Mouse (Mus musculus) midbrain, embryonic 13.5 days (tissue): ENCODE data around the gene Tmigd1. TPM values are rescaled to one million over a fixed set of nuclear protein-coding genes. Genes with fewer than 3 reads are reported as not detected.
"Not testable (repeated sequence)": the region's sequence is repeated elsewhere in the genome, so short reads cannot be mapped to it uniquely, and the experiment has no call there.

Experiments
- ATAC-seq: fragments of 200-750 bp; cut with Nextera tagmentation; 2 replicates; pipeline ENCODE4 v1.8.0; 2017; ENCODE audit warnings: mild to moderate bottlenecking, moderate TSS enrichment, moderate library complexity
- H3K27ac ChIP-seq: fragments of 300-500 bp; sonication (generic); 2 replicates; pipeline ENCODE4 v1.5.1; 2015; ENCODE audit warnings: inconsistent platforms, mild to moderate bottlenecking, moderate library complexity
- H3K27me3 ChIP-seq: fragments of 300-500 bp; sonication (generic); 2 replicates; pipeline ENCODE4 v1.6.1; 2015; ENCODE audit warnings: mild to moderate bottlenecking, inconsistent platforms
- H3K36me3 ChIP-seq: fragments of 300-500 bp; sonication (generic); 2 replicates; pipeline ENCODE4 v1.6.1; 2015; ENCODE audit warnings: mild to moderate bottlenecking, inconsistent platforms
- H3K4me1 ChIP-seq: fragments of 300-500 bp; sonication (generic); replicated peaks from 2 replicates; pipeline ENCODE4 v1.6.1; 2015; ENCODE audit warnings: inconsistent platforms
- H3K4me2 ChIP-seq: fragments of 300-500 bp; sonication (generic); replicated peaks from 2 replicates; pipeline ENCODE4 v1.6.1; 2015; ENCODE audit warnings: moderate library complexity, mild to moderate bottlenecking, inconsistent platforms
- H3K4me3 ChIP-seq: fragments of 300-500 bp; sonication (generic); replicated peaks from 2 replicates; pipeline ENCODE4 v1.5.1; 2015; ENCODE audit warnings: mild to moderate bottlenecking, inconsistent platforms
- H3K9ac ChIP-seq: fragments of 300-500 bp; sonication (generic); replicated peaks from 2 replicates; pipeline ENCODE4 v1.6.1; 2015; ENCODE audit warnings: mild to moderate bottlenecking, inconsistent platforms
- H3K9me3 ChIP-seq: fragments of 300-500 bp; sonication (generic); 2 replicates; pipeline ENCODE4 v1.6.1; 2016; ENCODE audit warnings: mild to moderate bottlenecking, inconsistent platforms
- WGBS: fragments of 180-500 bp; shearing (Covaris S2); methylation state at CpG from one replicate; pipeline ENCODE4 v1.1.7; 2015; 5-methylcytosine and 5-hydroxymethylcytosine counted together
- polyA plus RNA-seq: library from polyadenylated mRNA; unstranded; fragments of >200 nt; fragmentation: Nextera tagmentation; extraction: Ambion mirVana; gene quantifications from 2 replicates; pipeline ENCODE4 v1.2.1, GENCODE M21; 2015

Tmigd1 gene
- polyA plus RNA-seq, 1 experiment from 2014 or later = not detected

DNA sequence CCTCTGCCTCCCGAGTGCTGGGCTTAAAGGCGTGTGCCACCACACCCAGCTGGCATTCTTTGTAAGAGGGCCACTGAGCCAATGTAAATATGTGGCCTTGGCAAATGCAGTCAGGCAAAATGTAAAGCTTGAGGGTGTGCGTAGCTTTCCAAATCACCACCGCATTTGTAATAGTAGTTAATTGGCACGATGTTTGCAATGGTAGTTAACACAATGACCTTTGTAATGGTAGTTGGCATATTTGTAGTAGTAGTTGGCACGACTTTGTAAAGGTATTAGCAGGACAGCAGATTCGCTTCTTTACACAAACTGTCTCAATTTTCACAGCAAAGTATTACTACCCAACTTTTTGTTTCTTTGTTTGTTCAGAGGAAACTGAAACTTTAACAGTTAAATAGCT, 6.7 kb downstream of the Tmigd1 start:
- WGBS = 91% methylated on average over 7 of the region's 7 CpGs
- H3K4me1 ChIP-seq = no peaks in the 10 kb centered on the region
- no peaks in the 10 kb centered on the region for H3K36me3 ChIP-seq
- no peak overlapping the region for H3K9ac ChIP-seq
- no peaks in the 10 kb centered on the region for H3K27me3 ChIP-seq
- H3K4me3 ChIP-seq = no peak overlapping the region
- H3K9me3 ChIP-seq = no peaks in the 10 kb centered on the region
- ATAC-seq = no peak
- no peak overlapping the region for H3K27ac ChIP-seq
- H3K4me2 ChIP-seq = no peak overlapping the region

DNA sequence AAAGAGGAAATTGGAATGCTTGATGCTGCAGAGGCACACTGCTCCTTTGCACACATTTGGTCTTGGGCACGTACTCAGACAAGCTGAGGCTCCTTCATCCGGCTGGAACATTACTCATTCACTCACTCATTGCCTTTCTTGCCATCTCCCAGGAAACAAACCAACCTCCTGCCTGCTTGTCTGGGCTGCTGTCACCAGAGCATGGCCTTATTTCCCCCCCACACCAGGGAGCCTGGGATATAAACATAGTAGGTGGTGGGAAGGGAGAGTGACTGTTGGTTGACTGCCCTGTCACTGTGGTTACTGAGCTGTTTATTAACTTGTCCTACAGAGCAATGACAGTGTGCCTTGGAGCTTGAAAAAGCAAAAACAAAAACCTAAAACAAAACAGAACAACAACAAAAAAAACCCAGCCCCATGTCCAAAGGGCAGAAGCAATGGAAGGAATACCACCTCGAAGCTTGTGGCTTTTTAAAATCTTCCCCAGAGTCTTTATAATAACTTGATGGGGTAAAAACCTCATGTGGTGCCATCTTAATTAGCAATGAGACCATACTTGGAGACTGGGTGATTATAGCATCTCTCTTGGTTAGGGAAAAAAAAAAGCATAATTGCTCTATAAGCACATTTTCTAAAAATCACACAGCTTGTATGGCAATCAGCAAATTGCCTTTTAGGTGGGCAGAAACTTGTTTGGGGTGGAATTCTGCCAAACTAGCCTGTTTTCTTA, 9.5 kb downstream of the Tmigd1 start:
- 34% methylated on average over 3 of the region's 3 CpGs for WGBS

DNA sequence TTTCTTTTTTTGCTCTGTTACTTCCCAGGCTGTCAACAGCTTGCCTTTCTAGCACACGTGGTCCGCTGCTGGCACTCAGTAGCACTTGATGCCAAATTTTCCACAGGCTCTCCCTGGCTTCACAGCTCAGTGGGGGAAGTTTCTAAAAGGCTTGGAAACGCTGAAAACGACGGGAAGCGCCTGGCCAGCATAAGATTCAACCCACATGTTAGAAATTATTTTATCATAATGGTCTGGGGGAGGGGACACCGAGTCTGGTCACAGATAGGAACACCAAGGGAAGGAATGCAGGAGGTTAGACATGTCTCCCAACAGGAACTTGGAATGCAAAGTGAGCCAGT, 10.1 kb downstream of the Tmigd1 start:
- Histone ChIP-seq H3K9ac (no peak overlapping the region), H3K4me1 (0 out of 2 replicates have a peak, but pooled peaks cover under 1% of the 10 kb centered on the region), H3K36me3 (no peaks in the 10 kb centered on the region), H3K9me3 (no peaks in the 10 kb centered on the region), H3K4me3 (no peak overlapping the region), H3K27ac (no peak overlapping the region), H3K27me3 (no peaks in the 10 kb centered on the region), H3K4me2 (no peak overlapping the region)
- WGBS = 66% methylated on average over 7 of the region's 7 CpGs
- no peak for ATAC-seq

More for the DNA sequence above, 9.5 kb downstream of the Tmigd1 start:
- Histone ChIP-seq H3K27ac (no peak overlapping the region), H3K4me2 (no peak overlapping the region), H3K36me3 (no peaks in the 10 kb centered on the region), H3K4me1 (no peaks in the 10 kb centered on the region), H3K9me3 (no peaks in the 10 kb centered on the region), H3K4me3 (no peak overlapping the region), H3K27me3 (no peaks in the 10 kb centered on the region), H3K9ac (no peak overlapping the region)
- ATAC-seq = no peak

DNA sequence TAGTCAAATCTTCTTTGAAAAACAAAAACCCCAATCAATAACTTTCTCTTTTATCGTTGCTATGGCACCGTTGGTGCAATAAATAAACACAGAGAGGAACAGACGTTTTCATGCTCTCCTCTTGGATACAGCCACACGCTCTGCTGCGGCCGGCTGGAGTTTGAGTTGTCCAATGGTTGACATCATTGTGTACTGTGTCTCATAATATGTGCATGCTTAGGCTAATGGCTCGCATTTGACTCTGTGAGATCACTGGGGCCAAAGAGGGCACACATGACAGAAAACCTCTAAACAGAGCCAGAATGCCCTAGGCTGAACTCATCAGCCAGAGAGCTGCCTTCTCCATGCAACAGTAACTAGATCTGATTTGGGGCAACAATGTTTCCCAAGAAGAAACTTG, 12.4 kb downstream of the Tmigd1 start:
- Histone ChIP-seq H3K9me3 (no peaks in the 10 kb centered on the region), H3K36me3 (no peaks in the 10 kb centered on the region), H3K27ac (no peak overlapping the region), H3K4me2 (no peak overlapping the region), H3K4me1 (0 out of 2 replicates have a peak, but pooled peaks cover 6% of the 10 kb centered on the region), H3K4me3 (no peak overlapping the region), H3K9ac (no peak overlapping the region), H3K27me3 (no peaks in the 10 kb centered on the region)
- no peak for ATAC-seq
- WGBS = 81% methylated on average over 7 of the region's 7 CpGs

DNA sequence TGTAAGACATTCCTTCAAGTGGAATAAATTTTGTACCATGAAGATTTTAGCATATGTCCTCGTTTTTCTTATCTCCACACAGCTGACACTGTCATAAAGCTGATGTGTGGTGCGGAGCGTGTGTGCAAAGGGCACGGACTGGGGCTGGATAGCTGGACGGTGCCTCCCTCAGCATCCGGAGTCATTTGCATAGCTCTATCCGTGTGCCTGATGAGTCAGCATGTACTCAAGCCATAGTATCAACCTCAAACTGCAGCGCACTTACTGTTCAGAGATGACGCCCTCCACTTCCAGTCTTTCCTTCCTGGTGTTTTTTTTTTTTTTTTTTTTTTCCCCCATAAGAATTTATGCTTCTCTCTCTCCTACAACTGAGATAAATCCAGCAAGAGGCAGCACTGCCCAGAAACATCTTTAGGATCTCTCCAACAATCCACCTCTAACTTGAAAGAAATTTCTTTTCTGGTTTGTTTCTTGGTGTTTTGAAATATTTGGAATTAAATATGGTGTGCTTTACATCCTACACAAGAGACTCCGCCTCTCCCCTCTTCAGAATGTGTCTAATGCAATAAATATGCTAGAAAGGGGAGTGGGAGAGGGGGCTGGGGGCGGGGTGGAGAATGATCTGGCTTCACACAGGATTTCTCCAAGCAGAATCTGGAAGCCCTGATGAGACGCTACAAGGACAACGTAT, 14.7 kb downstream of the Tmigd1 start:
- no peaks in the 10 kb centered on the region for H3K9me3 ChIP-seq
- no peak overlapping the region for H3K4me3 ChIP-seq
- H3K27ac ChIP-seq = no peak overlapping the region
- H3K4me1 ChIP-seq = 0 out of 2 replicates have a peak, but pooled peaks cover 6% of the 10 kb centered on the region
- no peak for ATAC-seq
- H3K27me3 ChIP-seq = no peaks in the 10 kb centered on the region
- no peak overlapping the region for H3K9ac ChIP-seq
- H3K4me2 ChIP-seq = 0 out of 2 replicates have a peak overlapping the region, but pooled peaks have one; percentile 3
- WGBS = 45% methylated on average over 13 of the region's 13 CpGs
- no peaks in the 10 kb centered on the region for H3K36me3 ChIP-seq

DNA sequence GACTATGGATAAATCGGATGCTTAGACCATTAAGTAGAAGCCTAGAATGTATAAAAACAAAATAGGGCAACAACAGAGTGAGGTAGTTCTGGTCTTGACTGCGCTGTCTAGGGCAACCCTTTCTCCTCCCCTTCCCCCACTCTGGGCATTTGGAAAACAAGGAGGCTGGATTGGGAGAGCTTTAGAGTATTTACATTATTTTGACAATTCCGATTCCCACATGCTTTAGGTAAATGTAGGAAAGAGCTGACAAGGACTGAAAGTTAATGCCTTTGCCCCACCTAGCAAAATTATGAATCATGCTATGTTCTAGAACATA, 15.2 kb downstream of the Tmigd1 start:
- H3K27ac ChIP-seq = no peak overlapping the region
- H3K36me3 ChIP-seq = no peaks in the 10 kb centered on the region
- 0 out of 2 replicates have a peak, but pooled peaks cover 6% of the 10 kb centered on the region for H3K4me1 ChIP-seq
- no peaks in the 10 kb centered on the region for H3K27me3 ChIP-seq
- no peak for ATAC-seq
- H3K4me2 ChIP-seq = 0 out of 2 replicates have a peak overlapping the region, but pooled peaks have one; percentile 3
- H3K4me3 ChIP-seq = no peak overlapping the region
- no peaks in the 10 kb centered on the region for H3K9me3 ChIP-seq
- no peak overlapping the region for H3K9ac ChIP-seq
- WGBS = 65% methylated on average over 3 of the region's 3 CpGs

DNA sequence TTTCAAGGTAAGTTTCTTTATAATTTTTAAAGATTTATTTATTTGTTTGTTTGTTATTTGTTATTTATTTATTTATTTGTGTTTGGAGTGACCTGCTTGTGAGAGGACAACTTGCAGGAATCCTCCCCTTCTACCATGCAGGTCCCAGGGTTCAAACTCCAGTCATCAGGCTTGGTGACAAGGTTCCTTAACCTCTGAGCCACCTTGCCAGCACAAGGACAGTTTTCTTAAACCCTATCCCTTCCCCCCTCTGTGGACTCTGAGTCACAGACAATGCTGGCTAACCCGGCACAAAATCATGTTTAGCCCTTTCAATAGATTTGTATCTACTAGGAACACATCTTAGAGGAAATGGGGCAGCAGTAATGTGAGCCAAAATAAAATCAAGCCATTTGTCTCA, 18.6 kb downstream of the Tmigd1 start:
- no peak overlapping the region for H3K4me3 ChIP-seq
- H3K4me2 ChIP-seq = no peak overlapping the region
- no peak overlapping the region for H3K9ac ChIP-seq
- 58% methylated on average over 1 of the region's 1 CpGs for WGBS
- 0 out of 2 replicates have a peak, but pooled peaks cover 6% of the 10 kb centered on the region for H3K4me1 ChIP-seq
- H3K27me3 ChIP-seq = no peaks in the 10 kb centered on the region
- no peak overlapping the region for H3K27ac ChIP-seq
- ATAC-seq = no peak
- H3K36me3 ChIP-seq = no peaks in the 10 kb centered on the region
- H3K9me3 ChIP-seq = no peaks in the 10 kb centered on the region

DNA sequence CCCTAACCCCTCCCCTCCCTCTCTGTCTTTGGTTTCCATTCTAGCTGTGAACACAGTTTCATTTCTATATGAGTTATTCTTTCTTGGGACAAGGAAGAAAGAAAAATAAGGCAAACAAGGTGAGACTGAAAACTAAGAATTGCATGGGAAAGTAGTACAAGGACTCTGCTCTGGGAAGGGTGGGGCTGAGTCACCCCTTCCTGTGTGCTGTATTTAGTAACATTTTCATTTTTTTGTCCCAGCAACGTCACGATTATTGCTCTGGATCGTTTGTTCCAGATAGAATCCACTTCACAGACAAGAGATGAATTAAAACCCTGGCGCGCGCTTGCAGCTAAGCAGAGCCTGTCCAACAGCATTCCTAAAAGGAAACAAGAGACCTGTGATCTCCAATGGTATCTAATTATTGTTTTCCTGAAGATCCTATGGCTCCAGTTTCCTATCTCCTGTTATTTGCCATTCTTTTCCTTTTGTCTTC, 22.8 kb downstream of the Tmigd1 start, which contains the start of gene Blmh:
Blmh (plus strand) TSS at position 51 of the 478 bp plus-strand sequence.
- ATAC-seq = no peak
- Histone ChIP-seq H3K4me2 (no peak within 1 kb of the TSS), H3K4me1 (no peaks in the 10 kb centered on the region), H3K27me3 (no peaks in the 10 kb centered on the region), H3K36me3 (no peaks in the 10 kb centered on the region), H3K4me3 (no peak within 1 kb of the TSS), H3K9ac (no peak within 1 kb of the TSS), H3K27ac (no peak within 1 kb of the TSS), H3K9me3 (no peaks in the 10 kb centered on the region)
- WGBS = 79% methylated on average over 6 of the region's 6 CpGs

DNA sequence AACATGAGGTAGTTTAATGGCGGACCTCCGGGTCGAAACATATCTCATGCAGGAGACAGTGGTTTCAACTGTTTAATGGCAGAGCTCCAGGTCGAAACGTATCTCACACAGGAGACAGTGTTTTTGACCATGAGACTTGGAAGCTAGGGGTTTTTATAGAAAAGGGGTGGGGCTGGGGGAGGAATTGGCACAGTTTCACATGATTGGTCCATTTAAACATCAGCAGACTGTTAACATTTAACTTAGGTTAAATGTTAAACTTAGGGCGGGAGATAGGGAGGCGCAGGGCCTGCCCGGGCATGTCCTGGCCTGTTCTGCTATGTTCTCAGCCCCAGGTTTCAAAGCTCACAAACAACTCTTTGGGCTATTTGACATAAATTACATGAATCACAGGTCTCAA, 26.6 kb downstream of the Tmigd1 start:
- not testable (repeated sequence) for H3K4me1 ChIP-seq, H3K27me3 ChIP-seq, H3K27ac ChIP-seq, H3K36me3 ChIP-seq, ATAC-seq, H3K9me3 ChIP-seq, H3K9ac ChIP-seq, H3K4me2 ChIP-seq, H3K4me3 ChIP-seq
- WGBS = 93% methylated on average over 8 of the region's 8 CpGs

DNA sequence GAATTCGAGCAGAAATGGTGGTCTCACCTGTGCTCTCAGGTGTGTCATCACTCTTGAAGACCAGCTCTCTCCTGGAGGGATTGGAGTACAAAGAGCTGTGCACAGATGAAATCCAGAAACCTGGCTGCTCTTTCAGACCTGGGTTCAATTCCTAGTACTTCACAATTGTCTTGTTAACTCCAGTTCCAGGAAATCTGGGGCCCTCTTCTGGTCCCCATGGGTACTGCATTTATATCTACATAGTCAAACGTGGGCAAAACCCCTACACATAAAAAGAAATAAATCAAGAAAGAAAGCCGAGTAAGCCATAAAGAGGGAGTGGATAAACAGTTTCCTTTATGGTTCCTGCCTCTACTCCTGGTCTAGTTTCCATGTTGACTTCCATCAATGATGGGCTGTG, 31.2 kb downstream of the Tmigd1 start:
- no peaks in the 10 kb centered on the region for H3K4me1 ChIP-seq
- H3K9me3 ChIP-seq = no peaks in the 10 kb centered on the region
- no peaks in the 10 kb centered on the region for H3K27me3 ChIP-seq
- 71% methylated on average over 3 of the region's 3 CpGs for WGBS
- no peak overlapping the region for H3K9ac ChIP-seq
- no peak for ATAC-seq
- no peak overlapping the region for H3K27ac ChIP-seq
- no peak overlapping the region for H3K4me2 ChIP-seq
- H3K4me3 ChIP-seq = no peak overlapping the region
- H3K36me3 ChIP-seq = no peaks in the 10 kb centered on the region

DNA sequence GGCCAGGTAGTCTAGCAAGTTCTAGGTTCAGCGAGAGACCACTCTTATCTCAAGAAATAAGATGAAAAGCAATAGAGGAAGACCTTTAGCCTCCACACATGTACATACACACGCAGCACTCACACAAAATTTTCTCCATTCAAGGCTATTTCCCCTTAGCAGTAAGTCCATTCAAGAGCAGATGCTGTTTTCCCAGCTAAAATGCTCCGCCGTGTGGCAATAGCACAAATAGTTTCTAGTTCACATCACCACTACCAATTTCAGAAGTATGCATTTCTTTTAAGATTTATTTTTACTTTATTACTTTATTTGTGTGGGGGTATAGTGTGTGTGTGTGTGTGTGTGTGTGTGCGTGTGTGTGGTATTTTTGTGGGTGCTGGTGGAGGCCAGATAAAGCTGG, 34.6 kb downstream of the Tmigd1 start:
- Histone ChIP-seq H3K36me3 (no peaks in the 10 kb centered on the region), H3K4me2 (no peak overlapping the region), H3K9ac (no peak overlapping the region), H3K27ac (no peak overlapping the region), H3K27me3 (no peaks in the 10 kb centered on the region), H3K4me1 (no peaks in the 10 kb centered on the region), H3K9me3 (no peaks in the 10 kb centered on the region), H3K4me3 (no peak overlapping the region)
- no peak for ATAC-seq
- 78% methylated on average over 5 of the region's 5 CpGs for WGBS

DNA sequence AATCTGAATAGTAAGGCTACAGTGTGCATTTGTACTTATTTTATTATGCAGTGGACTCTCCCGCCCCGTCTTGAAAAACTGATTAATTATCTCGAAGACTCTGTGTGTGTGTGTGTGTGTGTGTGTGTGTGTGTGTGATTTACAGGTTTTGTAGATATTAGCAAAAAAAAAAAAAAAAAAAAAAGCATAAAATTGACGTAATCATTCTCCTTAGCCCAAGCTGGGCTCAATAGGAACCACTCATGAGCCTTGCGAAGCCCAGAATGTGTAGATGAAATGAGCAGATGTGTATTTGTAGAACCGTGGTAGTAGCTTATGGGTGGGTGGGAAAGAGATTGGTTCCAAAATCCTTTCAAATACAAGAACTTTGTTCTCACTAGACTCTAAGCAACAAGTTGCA, 42.9 kb downstream of the Tmigd1 start:
- 73% methylated on average over 6 of the region's 6 CpGs for WGBS
- peak overlapping the region; percentile 86; the same call in 1 of the 2 replicates for H3K27ac ChIP-seq

More for the DNA sequence above, 42.9 kb downstream of the Tmigd1 start:
- no peaks in the 10 kb centered on the region for H3K9me3 ChIP-seq
- peaks cover 3% of the 10 kb centered on the region; the same call in 1 of the 2 replicates for H3K36me3 ChIP-seq
- H3K4me3 ChIP-seq = peak overlapping the region; percentile 81
- no peaks in the 10 kb centered on the region for H3K27me3 ChIP-seq
- H3K4me1 ChIP-seq = peaks cover 18% of the 10 kb centered on the region
- no peak for ATAC-seq
- H3K9ac ChIP-seq = peak overlapping the region; percentile 86
- peak overlapping the region; percentile 70 for H3K4me2 ChIP-seq
